Mouse (Mus musculus): ENCODE measurements around the gene Gm10945. TPM values are rescaled to one million over a fixed set of nuclear protein-coding genes. Genes with fewer than 3 reads are reported as not detected.
A peak's percentile ranks its signal among the peaks of the same experiment; 100 is the strongest.

Gm10945 gene
- not detected in 2 replicates for polyA plus RNA-seq (2014; fragmentation: Nextera tagmentation; extraction: Ambion mirVana)

- Histone ChIP-seq H3K9ac (replicated peaks; ENCODE audit: low read length) (no peak within 1 kb of the TSS), H3K36me3 (ENCODE audit: control insufficient read depth, insufficient read depth, low read length) (no peaks in the 10 kb centered on the region), H3K4me2 (ENCODE audit: low read length) (no peak within 1 kb of the TSS), H3K27me3 (ENCODE audit: control insufficient read depth, insufficient read depth, low read length) (no peaks in the 10 kb centered on the region), H3K4me3 (replicated peaks; ENCODE audit: low read depth, low read length) (no peak within 1 kb of the TSS), H3K27ac (replicated peaks; ENCODE audit: low read depth, low read length) (no peak within 1 kb of the TSS), H3K9me3 (ENCODE audit: control insufficient read depth, low read length) (no peaks in the 10 kb centered on the region), H3K4me1 (ENCODE audit: control insufficient read depth, insufficient read depth, low read length) (no peaks in the 10 kb centered on the region)
- DNase-seq (no peak), ATAC-seq (ENCODE audit: low FRiP score, low TSS enrichment) (no peak)
- 89% methylated on average over 2 of the region's 2 CpGs for WGBS
These were observed at the start of gene Gm10945 for GRCm38 (mm10) chr10:6761287-6761811. Gene Gm10945, minus strand, starts transcription at chr10:6761761.

DNA sequence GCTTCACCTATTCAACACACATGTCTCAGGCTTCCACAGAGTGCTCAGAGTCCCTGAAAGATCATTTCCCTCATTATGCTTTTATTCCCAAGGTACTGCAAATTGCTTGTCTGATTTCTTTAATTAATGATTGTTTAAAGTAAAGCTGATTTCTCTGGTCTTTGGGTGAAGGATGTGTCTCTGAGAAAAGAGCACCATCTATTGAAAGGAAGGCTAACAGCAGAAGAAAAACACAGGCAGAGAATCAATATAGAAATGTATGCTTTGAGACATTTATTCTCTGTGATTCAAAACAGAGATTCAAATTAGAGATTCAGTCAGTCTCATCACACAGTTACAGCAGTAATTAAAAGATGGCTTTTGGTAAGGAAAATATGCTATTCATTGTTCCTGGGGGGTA, 28.7 kb upstream of the Gm10945 start:
- Histone ChIP-seq H3K4me2 (ENCODE audit: low read length) (no peak overlapping the region), H3K27ac (replicated peaks; ENCODE audit: low read depth, low read length) (no peak overlapping the region), H3K4me3 (replicated peaks; ENCODE audit: low read depth, low read length) (no peak overlapping the region), H3K9me3 (ENCODE audit: control insufficient read depth, low read length) (no peaks in the 10 kb centered on the region), H3K27me3 (ENCODE audit: control insufficient read depth, insufficient read depth, low read length) (no peaks in the 10 kb centered on the region), H3K9ac (replicated peaks; ENCODE audit: low read length) (no peak overlapping the region), H3K36me3 (ENCODE audit: control insufficient read depth, insufficient read depth, low read length) (no peaks in the 10 kb centered on the region), H3K4me1 (ENCODE audit: control insufficient read depth, insufficient read depth, low read length) (no peaks in the 10 kb centered on the region)
- DNase-seq (peak; percentile 19), ATAC-seq (ENCODE audit: low FRiP score, low TSS enrichment) (no peak)

- Histone ChIP-seq H3K36me3 (ENCODE audit: control insufficient read depth, insufficient read depth, low read length) (no peaks in the 10 kb centered on the region), H3K4me1 (ENCODE audit: control insufficient read depth, insufficient read depth, low read length) (no peaks in the 10 kb centered on the region), H3K4me3 (replicated peaks; ENCODE audit: low read depth, low read length) (peak overlapping the region; percentile 37), H3K9ac (replicated peaks; ENCODE audit: low read length) (peak overlapping the region; percentile 42), H3K27me3 (ENCODE audit: control insufficient read depth, insufficient read depth, low read length) (no peaks in the 10 kb centered on the region), H3K9me3 (ENCODE audit: control insufficient read depth, low read length) (no peaks in the 10 kb centered on the region), H3K4me2 (ENCODE audit: low read length) (peak overlapping the region; percentile 61), H3K27ac (replicated peaks; ENCODE audit: low read depth, low read length) (no peak overlapping the region)
- ATAC-seq (ENCODE audit: low FRiP score, low TSS enrichment) (peak; percentile 74), DNase-seq (peak; percentile 66)
- WGBS = 3% methylated on average over 25 of the region's 25 CpGs
These were observed 27.1 kb upstream of the Gm10945 start for GRCm38 (mm10) chr10:6788517-6789237.

- 91% methylated on average over 3 of the region's 3 CpGs for WGBS
- DNase-seq = no peak
These were observed 3.4 kb downstream of the Gm10945 start, which contains the start of gene Oprm1 for GRCm38 (mm10) chr10:6758206-6758605. Gene Oprm1, plus strand, starts transcription at chr10:6758506.

DNA sequence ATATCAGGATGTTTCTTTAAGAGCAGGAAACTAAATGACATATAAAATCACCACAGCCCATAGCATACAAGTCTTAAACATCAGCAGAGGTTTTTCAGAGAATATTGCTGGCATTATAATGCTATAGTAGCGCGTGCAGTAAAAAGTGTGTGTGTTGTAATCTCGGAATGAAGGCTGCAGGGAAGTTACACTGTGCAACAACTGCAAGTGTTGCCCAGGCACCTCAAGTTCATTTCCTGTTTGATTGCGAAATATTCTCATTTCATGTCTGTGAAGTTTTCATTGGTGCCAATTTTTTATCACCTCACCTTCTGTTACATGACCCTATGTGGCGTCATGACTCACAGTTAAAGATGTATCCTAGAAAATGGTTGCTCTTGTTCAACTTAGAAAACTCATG, 8.2 kb downstream of the Gm10945 start:
- H3K36me3 ChIP-seq (ENCODE audit: control insufficient read depth, insufficient read depth, low read length) = no peaks in the 10 kb centered on the region
- H3K9ac ChIP-seq (replicated peaks; ENCODE audit: low read length) = no peak overlapping the region
- no peak overlapping the region for H3K4me2 ChIP-seq (ENCODE audit: low read length)
- H3K4me3 ChIP-seq (replicated peaks; ENCODE audit: low read depth, low read length) = no peak overlapping the region
- H3K4me1 ChIP-seq (ENCODE audit: control insufficient read depth, insufficient read depth, low read length) = no peaks in the 10 kb centered on the region
- no peak overlapping the region for H3K27ac ChIP-seq (replicated peaks; ENCODE audit: low read depth, low read length)
- 92% methylated on average over 5 of the region's 5 CpGs for WGBS
- no peak for ATAC-seq (ENCODE audit: low FRiP score, low TSS enrichment)
- DNase-seq = no peak
- H3K9me3 ChIP-seq (ENCODE audit: control insufficient read depth, low read length) = no peaks in the 10 kb centered on the region
- no peaks in the 10 kb centered on the region for H3K27me3 ChIP-seq (ENCODE audit: control insufficient read depth, insufficient read depth, low read length)

More at GRCm38 (mm10) chr10:6758206-6758605, 3.4 kb downstream of the Gm10945 start, which contains the start of gene Oprm1:
- Histone ChIP-seq H3K27me3 (ENCODE audit: control insufficient read depth, insufficient read depth, low read length) (no peaks in the 10 kb centered on the region), H3K4me3 (replicated peaks; ENCODE audit: low read depth, low read length) (no peak within 1 kb of the TSS), H3K36me3 (ENCODE audit: control insufficient read depth, insufficient read depth, low read length) (no peaks in the 10 kb centered on the region), H3K9me3 (ENCODE audit: control insufficient read depth, low read length) (no peaks in the 10 kb centered on the region), H3K4me1 (ENCODE audit: control insufficient read depth, insufficient read depth, low read length) (no peaks in the 10 kb centered on the region), H3K27ac (replicated peaks; ENCODE audit: low read depth, low read length) (no peak within 1 kb of the TSS), H3K4me2 (ENCODE audit: low read length) (no peak within 1 kb of the TSS), H3K9ac (replicated peaks; ENCODE audit: low read length) (no peak within 1 kb of the TSS)
- ATAC-seq (ENCODE audit: low FRiP score, low TSS enrichment) = no peak

DNA sequence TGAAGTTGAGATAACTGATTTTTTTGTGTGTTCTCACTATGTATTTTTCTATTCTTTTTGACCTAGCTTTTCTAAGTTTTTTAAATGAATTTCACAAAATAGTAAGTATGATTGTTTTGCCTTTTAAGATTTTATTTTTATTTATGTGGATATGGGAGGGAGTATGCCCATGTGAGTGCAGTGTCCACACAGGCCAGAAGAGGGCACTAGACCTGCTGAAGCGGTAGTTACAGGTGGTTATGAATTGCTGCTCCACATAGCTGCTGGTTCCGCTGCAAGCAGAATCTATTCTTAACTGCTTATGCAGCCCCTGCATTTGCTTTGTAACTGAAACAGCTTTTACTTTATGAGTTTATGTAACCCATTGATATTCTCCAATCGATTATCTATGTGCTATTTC, 33.1 kb downstream of the Gm10945 start:
- no peaks in the 10 kb centered on the region for H3K4me1 ChIP-seq (ENCODE audit: control insufficient read depth, insufficient read depth, low read length)
- H3K9ac ChIP-seq (replicated peaks; ENCODE audit: low read length) = no peak overlapping the region
- DNase-seq (no peak), ATAC-seq (ENCODE audit: low FRiP score, low TSS enrichment) (no peak)
- H3K9me3 ChIP-seq (ENCODE audit: control insufficient read depth, low read length) = no peaks in the 10 kb centered on the region
- no peaks in the 10 kb centered on the region for H3K36me3 ChIP-seq (ENCODE audit: control insufficient read depth, insufficient read depth, low read length)
- H3K4me3 ChIP-seq (replicated peaks; ENCODE audit: low read depth, low read length) = no peak overlapping the region
- no peak overlapping the region for H3K4me2 ChIP-seq (ENCODE audit: low read length)
- no peaks in the 10 kb centered on the region for H3K27me3 ChIP-seq (ENCODE audit: control insufficient read depth, insufficient read depth, low read length)
- WGBS = 94% methylated on average over 3 of the region's 3 CpGs
- no peak overlapping the region for H3K27ac ChIP-seq (replicated peaks; ENCODE audit: low read depth, low read length)

GRCm38 (mm10) chr10:6723765-6724164, 37.8 kb downstream of the Gm10945 start:
- no peaks in the 10 kb centered on the region for H3K4me1 ChIP-seq (ENCODE audit: control insufficient read depth, insufficient read depth, low read length)
- no peaks in the 10 kb centered on the region for H3K9me3 ChIP-seq (ENCODE audit: control insufficient read depth, low read length)
- H3K36me3 ChIP-seq (ENCODE audit: control insufficient read depth, insufficient read depth, low read length) = no peaks in the 10 kb centered on the region
- DNase-seq (no peak), ATAC-seq (ENCODE audit: low FRiP score, low TSS enrichment) (no peak)
- no peak overlapping the region for H3K9ac ChIP-seq (replicated peaks; ENCODE audit: low read length)
- WGBS = 69% methylated on average over 1 of the region's 1 CpGs
- no peak overlapping the region for H3K4me3 ChIP-seq (replicated peaks; ENCODE audit: low read depth, low read length)
- H3K27me3 ChIP-seq (ENCODE audit: control insufficient read depth, insufficient read depth, low read length) = no peaks in the 10 kb centered on the region
- no peak overlapping the region for H3K4me2 ChIP-seq (ENCODE audit: low read length)
- H3K27ac ChIP-seq (replicated peaks; ENCODE audit: low read depth, low read length) = no peak overlapping the region

GRCm38 (mm10) chr10:6717181-6717948, 44.2 kb downstream of the Gm10945 start:
- H3K9me3 ChIP-seq (ENCODE audit: control insufficient read depth, low read length) = no peaks in the 10 kb centered on the region
- WGBS = 87% methylated on average over 4 of the region's 4 CpGs

More at GRCm38 (mm10) chr10:6717181-6717948, 44.2 kb downstream of the Gm10945 start:
- DNase-seq = no peak
- Histone ChIP-seq H3K27ac (replicated peaks; ENCODE audit: low read depth, low read length) (no peak overlapping the region), H3K4me2 (ENCODE audit: low read length) (no peak overlapping the region), H3K36me3 (ENCODE audit: control insufficient read depth, insufficient read depth, low read length) (no peaks in the 10 kb centered on the region), H3K27me3 (ENCODE audit: control insufficient read depth, insufficient read depth, low read length) (no peaks in the 10 kb centered on the region), H3K9ac (replicated peaks; ENCODE audit: low read length) (no peak overlapping the region), H3K4me3 (replicated peaks; ENCODE audit: low read depth, low read length) (no peak overlapping the region), H3K4me1 (ENCODE audit: control insufficient read depth, insufficient read depth, low read length) (no peaks in the 10 kb centered on the region)
- no peak for ATAC-seq (ENCODE audit: low FRiP score, low TSS enrichment)

Data from midbrain, embryonic 14.5 days (tissue).